Mouse (Mus musculus) spleen, adult 2 months (tissue): ENCODE results near the gene Eras. TPM values are rescaled to one million over a fixed set of nuclear protein-coding genes. Genes with fewer than 3 reads are reported as not detected.

ENCODE experiments used
- DNase-seq, 2 experiments: peaks; one replicate each; pipeline versions ENCODE4 v3.0.0 to v3.0.0-alpha.2; 2012 to 2021; ENCODE audit warnings: low spot score in 2 of 2, low read depth in 1 of 2
- H3K27ac ChIP-seq: fragments of 200-500 bp; 2 replicates; pipeline ENCODE4 v1.5.1; 2012; ENCODE audit warnings: low read length, inconsistent platforms; ENCODE audit not compliant: insufficient read depth
- H3K27me3 ChIP-seq: fragments of 200-500 bp; 2 replicates; pipeline ENCODE4 v1.6.1; 2012; ENCODE audit warnings: mild to moderate bottlenecking, moderate library complexity, low read length, inconsistent platforms; ENCODE audit not compliant: control insufficient read depth, insufficient read depth
- H3K36me3 ChIP-seq: fragments of 200-500 bp; 2 replicates; pipeline ENCODE4 v1.6.1; 2012; ENCODE audit warnings: mild to moderate bottlenecking, low read length, inconsistent platforms; ENCODE audit not compliant: control insufficient read depth, insufficient read depth
- H3K4me1 ChIP-seq: fragments of 200-500 bp; 2 replicates; pipeline ENCODE4 v1.6.1; 2011; ENCODE audit warnings: inconsistent platforms; ENCODE audit not compliant: control insufficient read depth, insufficient read depth, insufficient read length
- H3K4me3 ChIP-seq: fragments of 200-500 bp; 2 replicates; pipeline ENCODE4 v1.5.1; 2011; ENCODE audit warnings: mild to moderate bottlenecking, inconsistent platforms; ENCODE audit not compliant: insufficient read depth, insufficient read length; ENCODE audit errors: extremely low read depth
- CTCF ChIP-seq: fragments of 200-500 bp; IDR thresholded peaks from 2 replicates; pipeline ENCODE4 v1.5.1; 2011; ENCODE audit warnings: mild to moderate bottlenecking, inconsistent platforms; ENCODE audit not compliant: insufficient read depth, insufficient read length, insufficient replicate concordance; ENCODE audit errors: extremely low read depth
- POLR2A ChIP-seq: fragments of 200-500 bp; IDR thresholded peaks from 2 replicates; pipeline ENCODE4 v1.6.1; 2011; ENCODE audit warnings: low read depth, low read length, inconsistent platforms
- WGBS: fragments of 180-500 bp; shearing (Covaris S2); methylation state at CpG from one replicate; pipeline ENCODE4 v1.1.7; 2018; 5-methylcytosine and 5-hydroxymethylcytosine counted together
- polyA plus RNA-seq: library from polyadenylated mRNA; depleted of rRNA; stranded (reverse); fragments of >200 nt; gene quantifications from 2 replicates; pipeline ENCODE4 v1.2.3, GENCODE M21; 2012; rRNA removed

Eras gene
- polyA plus RNA-seq = not detected in 2 replicates

DNA sequence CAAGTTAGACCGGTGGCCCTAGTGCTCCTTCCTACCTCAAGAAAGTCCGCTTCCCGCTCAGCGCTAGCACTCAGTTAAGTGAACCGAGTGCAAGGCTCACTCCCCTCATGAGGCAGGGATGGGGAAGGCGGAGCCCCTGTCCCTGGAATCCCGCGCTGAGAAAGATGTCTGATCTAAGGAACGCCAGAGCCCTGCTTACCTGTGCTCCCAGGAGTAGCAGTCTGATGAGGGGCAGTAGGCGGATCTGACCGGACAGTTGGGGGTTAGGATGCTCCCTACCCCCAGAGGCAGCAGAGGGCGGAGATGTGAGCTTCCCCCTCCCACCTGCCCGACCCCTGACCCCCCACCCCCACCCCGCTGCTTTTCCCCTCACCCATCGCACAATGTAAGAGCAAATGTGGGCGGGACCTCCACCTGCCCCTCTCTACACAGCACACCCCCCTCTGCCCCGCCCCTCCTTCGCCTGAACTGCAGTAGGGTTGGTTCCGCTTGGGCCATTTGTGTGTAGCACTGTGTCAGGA lies at the start of gene Eras:
Eras (minus strand) TSS at position 338 of the 521 bp plus-strand sequence.
- peaks cover 1% of the 10 kb centered on the region; the same call in 1 of the 2 replicates for H3K36me3 ChIP-seq
- H3K27ac ChIP-seq = no peak within 1 kb of the TSS
- no peak for DNase-seq
- H3K4me3 ChIP-seq = no peak within 1 kb of the TSS
- no peaks in the 10 kb centered on the region for H3K4me1 ChIP-seq
- WGBS = 41% methylated on average over 19 of the region's 19 CpGs
- H3K27me3 ChIP-seq = 0 out of 2 replicates have a peak, but pooled peaks cover 3% of the 10 kb centered on the region
- no peak for TF ChIP-seq POLR2A
- no peak for TF ChIP-seq CTCF

DNA sequence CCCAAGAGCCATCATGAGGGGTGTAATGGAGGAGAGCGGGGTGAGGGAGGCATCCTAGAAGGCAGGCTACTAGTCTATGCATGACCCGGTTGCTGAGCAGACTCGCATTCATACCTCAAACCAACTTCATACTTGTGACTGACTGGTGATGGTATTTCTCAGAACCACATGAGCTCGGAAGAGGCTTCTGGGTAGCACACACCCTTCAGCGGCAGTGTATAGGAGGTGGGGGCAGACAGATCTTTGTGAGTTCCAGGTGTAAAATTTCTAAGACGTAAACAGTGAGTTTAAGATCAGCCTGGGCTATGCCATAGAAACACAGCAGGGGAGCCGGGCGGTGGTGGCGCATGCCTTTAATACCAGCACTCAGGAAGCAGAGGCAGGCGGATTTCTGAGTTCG lies 49.5 kb upstream of the Eras start, which contains the start of gene Gata1:
Gata1 (minus strand) TSS at position 180 of the 400 bp plus-strand sequence.
- Histone ChIP-seq H3K4me1 (no peaks in the 10 kb centered on the region), H3K27ac (no peak within 1 kb of the TSS), H3K4me3 (no peak within 1 kb of the TSS), H3K27me3 (no peaks in the 10 kb centered on the region), H3K36me3 (no peaks in the 10 kb centered on the region)
- no peak for DNase-seq
- TF ChIP-seq CTCF (no peak), POLR2A (no peak)
- 84% methylated on average over 11 of the region's 11 CpGs for WGBS

DNA sequence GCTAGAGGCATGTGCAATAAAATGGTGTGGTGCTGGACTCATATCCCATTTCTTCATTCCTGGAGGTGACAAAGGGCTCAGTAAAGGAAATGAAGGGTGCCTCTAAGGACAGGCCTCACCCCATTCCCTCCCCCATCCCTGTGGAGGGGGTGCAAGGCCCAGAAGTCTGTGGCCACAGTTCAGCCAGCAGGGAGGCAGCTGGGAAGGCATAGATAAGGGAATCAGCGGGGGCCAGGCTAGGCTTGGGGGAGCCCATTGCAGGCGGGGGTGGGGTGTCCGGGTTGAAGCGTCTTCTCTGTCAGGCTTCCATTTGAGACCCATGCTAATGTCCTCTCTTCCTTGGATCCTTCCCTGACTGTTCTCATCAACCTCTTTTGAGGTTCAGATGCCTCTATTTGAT lies 42.9 kb upstream of the Eras start:
- TF ChIP-seq CTCF (no peak), POLR2A (no peak)
- 70% methylated on average over 4 of the region's 4 CpGs for WGBS
- DNase-seq = no peak
- H3K27ac ChIP-seq = no peak overlapping the region
- no peaks in the 10 kb centered on the region for H3K27me3 ChIP-seq
- H3K4me3 ChIP-seq = no peak overlapping the region
- H3K36me3 ChIP-seq = no peaks in the 10 kb centered on the region
- no peaks in the 10 kb centered on the region for H3K4me1 ChIP-seq

DNA sequence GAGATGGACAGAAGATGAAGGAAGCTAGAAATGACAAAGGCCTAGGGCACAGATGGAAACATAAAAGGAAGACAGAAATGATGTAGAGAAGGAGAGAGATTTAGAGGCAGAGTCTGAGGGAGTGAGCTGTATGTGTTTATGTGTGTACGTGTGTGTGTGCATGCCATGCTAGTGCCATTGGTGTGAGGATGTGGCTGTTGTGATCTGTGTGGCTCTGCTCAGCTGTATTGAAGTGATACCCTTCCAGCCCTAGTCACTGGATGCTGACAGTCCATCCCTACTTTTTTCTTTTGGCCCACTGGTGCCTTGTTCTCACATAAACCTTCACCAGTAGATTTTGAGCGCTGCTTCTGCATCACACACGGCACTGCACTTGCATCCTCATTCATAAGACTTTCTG lies 40.5 kb upstream of the Eras start:
- Histone ChIP-seq H3K27me3 (no peaks in the 10 kb centered on the region), H3K4me3 (no peak overlapping the region), H3K36me3 (no peaks in the 10 kb centered on the region), H3K4me1 (peaks cover 2% of the 10 kb centered on the region; the same call in 1 of the 2 replicates), H3K27ac (no peak overlapping the region)
- no peak for DNase-seq
- no peak for TF ChIP-seq POLR2A
- TF ChIP-seq CTCF = no peak
- WGBS = 87% methylated on average over 3 of the region's 3 CpGs

DNA sequence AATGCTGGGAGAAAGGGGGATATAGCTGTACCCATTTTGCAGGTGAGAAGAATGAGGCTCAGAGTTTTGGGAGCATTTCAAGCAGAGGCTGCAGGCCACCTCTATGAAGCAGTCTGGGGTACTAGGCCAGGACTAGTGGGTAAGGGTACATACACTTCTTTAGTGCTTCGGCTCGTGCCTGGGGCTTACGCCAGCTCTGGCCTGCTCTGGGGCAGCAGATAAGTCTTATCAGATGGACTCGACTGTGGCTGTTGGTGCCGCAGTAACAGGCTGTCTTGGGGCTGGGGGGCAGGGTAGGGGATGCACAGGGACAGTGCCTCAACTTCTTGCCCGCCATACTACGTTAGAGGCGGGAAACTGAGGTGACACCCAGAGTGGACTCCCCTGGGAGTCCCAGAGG lies 39.8 kb upstream of the Eras start:
- no peak for TF ChIP-seq POLR2A
- no peak for TF ChIP-seq CTCF
- Histone ChIP-seq H3K4me3 (no peak overlapping the region), H3K4me1 (peaks cover 6% of the 10 kb centered on the region; the same call in 1 of the 2 replicates), H3K27ac (peak overlapping the region; percentile 35; the same call in 1 of the 2 replicates), H3K36me3 (no peaks in the 10 kb centered on the region), H3K27me3 (no peaks in the 10 kb centered on the region)
- DNase-seq = no peak
- 76% methylated on average over 8 of the region's 8 CpGs for WGBS

DNA sequence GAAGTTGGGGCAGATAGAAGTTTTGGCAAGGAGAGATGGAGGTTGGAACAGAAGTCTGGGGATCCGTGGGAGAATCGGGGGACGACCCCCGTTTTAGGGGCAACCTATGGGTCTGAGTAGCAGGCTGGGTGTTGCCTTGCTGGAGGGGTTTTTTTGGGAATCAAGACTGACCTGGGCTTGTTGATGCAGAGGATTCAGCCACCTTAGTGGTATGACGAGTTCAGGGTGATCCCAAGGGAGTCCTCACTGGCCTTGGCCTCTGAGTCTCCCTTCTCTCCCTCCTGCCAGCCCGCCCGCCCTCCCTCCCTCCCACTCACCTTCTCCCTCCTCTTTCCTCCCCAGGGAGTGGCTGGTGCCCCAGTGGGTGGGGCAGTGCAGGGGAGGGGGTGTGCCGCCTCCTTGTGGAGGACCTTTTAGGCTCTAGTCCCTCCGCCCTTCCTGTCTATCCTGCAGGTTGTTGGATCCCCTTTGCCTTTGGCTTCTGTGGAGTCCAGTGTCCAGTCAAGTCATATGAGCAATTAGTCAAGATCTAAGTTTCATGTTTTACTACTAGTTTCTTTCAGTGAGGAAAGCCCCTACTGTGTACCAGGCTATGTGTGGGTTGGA lies 39.3 kb upstream of the Eras start:
- Histone ChIP-seq H3K36me3 (no peaks in the 10 kb centered on the region), H3K27me3 (no peaks in the 10 kb centered on the region), H3K4me3 (no peak overlapping the region), H3K27ac (peak overlapping the region; percentile 35; the same call in 1 of the 2 replicates), H3K4me1 (peaks cover 6% of the 10 kb centered on the region; the same call in 1 of the 2 replicates)
- 63% methylated on average over 9 of the region's 9 CpGs for WGBS
- no peak for TF ChIP-seq POLR2A
- TF ChIP-seq CTCF = no peak
- no peak for DNase-seq

DNA sequence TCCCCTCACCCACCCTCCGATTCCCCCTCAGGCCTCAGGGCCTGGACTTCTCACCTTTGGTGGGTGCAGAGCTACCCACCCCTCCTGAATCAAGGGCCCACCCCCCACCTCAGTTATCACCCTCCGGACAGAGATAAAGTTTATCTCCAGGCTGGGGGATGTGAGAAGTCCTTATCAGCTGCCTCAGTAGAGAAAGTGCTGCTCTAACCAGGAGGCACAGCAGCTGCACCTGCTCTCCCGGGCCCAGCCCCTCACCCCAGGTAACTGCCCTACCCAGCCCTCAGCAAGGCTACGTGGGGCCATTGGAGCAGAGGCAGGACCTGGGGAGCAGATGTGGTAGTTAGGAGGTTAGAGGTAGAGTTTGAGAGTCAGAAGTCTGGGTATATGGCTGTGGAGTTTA lies 37.8 kb upstream of the Eras start:
- no peaks in the 10 kb centered on the region for H3K36me3 ChIP-seq
- H3K27me3 ChIP-seq = no peaks in the 10 kb centered on the region
- H3K4me1 ChIP-seq = peaks cover 6% of the 10 kb centered on the region; the same call in 1 of the 2 replicates
- no peak overlapping the region; the same call in 1 of the 2 replicates for H3K27ac ChIP-seq
- TF ChIP-seq POLR2A (no peak), CTCF (no peak)
- DNase-seq = no peak
- WGBS = 71% methylated on average over 4 of the region's 4 CpGs
- peak overlapping the region; percentile 14; the same call in 1 of the 2 replicates for H3K4me3 ChIP-seq
